Mouse (Mus musculus) monocyte, adult 5-6 weeks (primary cell): ENCODE results near the gene A630010A05Rik. TPM values are rescaled to one million over a fixed set of nuclear protein-coding genes. Genes with fewer than 3 reads are reported as not detected.
"Not testable (repeated sequence)": the region's sequence is repeated elsewhere in the genome, so short reads cannot be mapped to it uniquely, and the experiment has no call there.

Experiments
- ATAC-seq: fragments of 153-309, 156-312 bp; replicated peaks from 2 replicates; pipeline ENCODE4 v1.8.0; 2017; ENCODE audit warnings: mild to moderate bottlenecking; ENCODE audit not compliant: low TSS enrichment, insufficient number of reproducible peaks, severe bottlenecking, poor library complexity, low FRiP score
- total RNA-seq: library from RNA; stranded (forward); fragments of 200-1000, 200-491, 200-594 nt; gene quantifications from 3 replicates; pipeline ENCODE4 v1.2.3, GENCODE M21; 2017

A630010A05Rik gene
- total RNA-seq: not detected in 3 replicates

DNA sequence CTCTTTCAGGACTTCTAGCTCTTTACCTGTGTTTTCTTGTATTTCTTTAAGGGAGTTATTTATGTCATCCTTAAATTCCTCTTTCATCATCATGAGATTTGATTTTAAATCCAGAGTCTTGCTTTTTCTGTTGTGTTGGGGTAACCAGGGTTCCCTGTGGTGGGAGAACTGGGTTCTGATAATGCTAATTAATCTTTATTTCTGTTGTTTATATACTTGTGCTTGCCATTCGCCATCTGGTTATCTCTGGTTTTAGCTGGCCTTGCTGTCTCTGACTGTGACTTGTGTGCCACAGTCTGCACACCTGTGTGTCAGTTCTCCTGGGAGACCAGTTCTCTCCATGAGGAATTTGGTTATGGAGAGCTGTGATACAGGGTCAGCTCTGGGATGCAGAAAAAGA is at the start of gene A630010A05Rik:
Gene A630010A05Rik (plus strand): TSS at position 301 of the 400 bp plus-strand sequence.
- no peak for ATAC-seq

DNA sequence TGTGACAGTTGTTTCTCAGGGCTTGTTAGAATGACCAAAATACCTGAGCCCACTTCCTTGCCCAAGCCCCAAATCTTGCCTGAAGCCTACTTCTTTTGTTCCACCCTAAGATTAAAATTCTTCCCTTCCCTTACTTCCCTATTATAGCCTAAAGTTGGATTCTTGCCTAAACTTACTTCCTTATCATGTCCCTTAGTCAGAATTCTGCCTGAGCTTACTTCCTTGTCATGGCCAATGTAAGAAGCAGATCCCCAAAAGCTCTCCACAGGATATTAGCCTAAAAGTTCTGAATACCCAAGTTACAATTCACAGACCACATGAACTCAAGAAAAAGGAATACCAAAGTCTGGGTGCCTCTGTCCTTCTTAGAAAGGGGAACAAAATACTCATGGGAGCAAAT is 26.4 kb upstream of the A630010A05Rik start:
- ATAC-seq: no peak

DNA sequence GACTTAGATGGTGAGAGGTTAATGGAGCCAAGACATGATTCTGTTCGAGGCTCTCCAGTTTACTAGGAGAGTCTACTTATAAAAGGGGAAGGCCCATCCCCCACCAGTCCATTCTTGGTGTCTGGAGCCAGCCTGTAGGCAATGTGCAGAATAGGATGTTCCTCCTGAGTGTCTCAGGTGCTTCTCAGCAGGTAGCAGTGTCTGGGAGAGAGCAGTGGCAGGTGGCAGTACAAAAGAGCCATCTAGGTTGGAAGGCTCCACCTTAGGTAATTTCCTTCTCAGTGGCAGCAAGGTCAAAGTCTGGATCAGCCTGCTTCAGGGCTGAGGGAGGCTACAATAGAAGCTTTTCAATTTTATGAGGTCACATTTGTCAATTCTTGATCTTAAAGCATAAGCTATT is 4.9 kb upstream of the A630010A05Rik start:
- not testable (repeated sequence) for ATAC-seq

Other genes starting within 250 kb of the A630010A05Rik start
- 34.2 to 48.9 TPM (median 40.9 TPM) in 3 replicates for gene Fopnl, start 244.9 kb upstream of the A630010A05Rik start, total RNA-seq
- 15.3 to 24.0 TPM (median 22.2 TPM) in 3 replicates for gene Abcc1, start 200.8 kb upstream of the A630010A05Rik start, total RNA-seq